Mouse (Mus musculus) cerebellum, adult 9-10 months (tissue): ENCODE results near the gene Asic2.
"Not testable (repeated sequence)": the region's sequence is repeated elsewhere in the genome, so short reads cannot be mapped to it uniquely, and the experiment has no call there.

Experiments
- DNase-seq: peaks from one replicate; pipeline ENCODE4 v3.0.0; 2022

Asic2 gene

GRCm38 (mm10) chr11:81272677-81273418, 695.4 kb downstream of the Asic2 start:
- no peak for DNase-seq

- DNase-seq: no peak
These were observed 696.8 kb downstream of the Asic2 start for GRCm38 (mm10) chr11:81271422-81271821.

- no peak for DNase-seq
These were observed 697.7 kb downstream of the Asic2 start for GRCm38 (mm10) chr11:81270518-81270917.

- no peak for DNase-seq
These were observed 704.5 kb downstream of the Asic2 start for GRCm38 (mm10) chr11:81263757-81264156.

GRCm38 (mm10) chr11:81263193-81263592, 705.1 kb downstream of the Asic2 start:
- DNase-seq: no peak

GRCm38 (mm10) chr11:81261259-81261658, 707.0 kb downstream of the Asic2 start:
- DNase-seq: no peak

- not testable (repeated sequence) for DNase-seq
These were observed 727.1 kb downstream of the Asic2 start for GRCm38 (mm10) chr11:81241183-81241582.

GRCm38 (mm10) chr11:81239966-81240681, 728.1 kb downstream of the Asic2 start:
- DNase-seq: peak; percentile 36

GRCm38 (mm10) chr11:81239091-81239490, 729.2 kb downstream of the Asic2 start:
- no peak for DNase-seq

- DNase-seq: no peak
These were observed 732.2 kb downstream of the Asic2 start for GRCm38 (mm10) chr11:81236070-81236469.

- DNase-seq: peak; percentile 39
These were observed 744.9 kb downstream of the Asic2 start for GRCm38 (mm10) chr11:81223361-81223760.

- no peak for DNase-seq
These were observed 747.5 kb downstream of the Asic2 start for GRCm38 (mm10) chr11:81220786-81221185.

GRCm38 (mm10) chr11:81205471-81205870, 762.8 kb downstream of the Asic2 start:
- peak; percentile 20 for DNase-seq

- no peak for DNase-seq
These were observed 765.7 kb downstream of the Asic2 start for GRCm38 (mm10) chr11:81202578-81202977.

- no peak for DNase-seq
These were observed 774.4 kb downstream of the Asic2 start for GRCm38 (mm10) chr11:81193856-81194255.

- no peak for DNase-seq
These were observed 776.1 kb downstream of the Asic2 start for GRCm38 (mm10) chr11:81192155-81192554.

- no peak for DNase-seq
These were observed 779.2 kb downstream of the Asic2 start for GRCm38 (mm10) chr11:81189103-81189502.

- no peak for DNase-seq
These were observed 780.4 kb downstream of the Asic2 start for GRCm38 (mm10) chr11:81187851-81188250.

- DNase-seq: no peak
These were observed 783.5 kb downstream of the Asic2 start for GRCm38 (mm10) chr11:81184721-81185120.

GRCm38 (mm10) chr11:81164890-81165289, 803.4 kb downstream of the Asic2 start:
- DNase-seq: no peak

- no peak for DNase-seq
These were observed 805.2 kb downstream of the Asic2 start for GRCm38 (mm10) chr11:81163056-81163455.

- DNase-seq: no peak
These were observed 814.4 kb downstream of the Asic2 start for GRCm38 (mm10) chr11:81153841-81154240.

GRCm38 (mm10) chr11:81153161-81153840, 815.0 kb downstream of the Asic2 start:
- peak; percentile 34 for DNase-seq
